Mouse (Mus musculus) MN1 (cell line): ENCODE data around the gene Cox5a.

Source experiments
- DNase-seq: peaks from one replicate; pipeline ENCODE4 v3.0.0-alpha.2; 2016; ENCODE audit warnings: low spot score

Gene Cox5a

DNA sequence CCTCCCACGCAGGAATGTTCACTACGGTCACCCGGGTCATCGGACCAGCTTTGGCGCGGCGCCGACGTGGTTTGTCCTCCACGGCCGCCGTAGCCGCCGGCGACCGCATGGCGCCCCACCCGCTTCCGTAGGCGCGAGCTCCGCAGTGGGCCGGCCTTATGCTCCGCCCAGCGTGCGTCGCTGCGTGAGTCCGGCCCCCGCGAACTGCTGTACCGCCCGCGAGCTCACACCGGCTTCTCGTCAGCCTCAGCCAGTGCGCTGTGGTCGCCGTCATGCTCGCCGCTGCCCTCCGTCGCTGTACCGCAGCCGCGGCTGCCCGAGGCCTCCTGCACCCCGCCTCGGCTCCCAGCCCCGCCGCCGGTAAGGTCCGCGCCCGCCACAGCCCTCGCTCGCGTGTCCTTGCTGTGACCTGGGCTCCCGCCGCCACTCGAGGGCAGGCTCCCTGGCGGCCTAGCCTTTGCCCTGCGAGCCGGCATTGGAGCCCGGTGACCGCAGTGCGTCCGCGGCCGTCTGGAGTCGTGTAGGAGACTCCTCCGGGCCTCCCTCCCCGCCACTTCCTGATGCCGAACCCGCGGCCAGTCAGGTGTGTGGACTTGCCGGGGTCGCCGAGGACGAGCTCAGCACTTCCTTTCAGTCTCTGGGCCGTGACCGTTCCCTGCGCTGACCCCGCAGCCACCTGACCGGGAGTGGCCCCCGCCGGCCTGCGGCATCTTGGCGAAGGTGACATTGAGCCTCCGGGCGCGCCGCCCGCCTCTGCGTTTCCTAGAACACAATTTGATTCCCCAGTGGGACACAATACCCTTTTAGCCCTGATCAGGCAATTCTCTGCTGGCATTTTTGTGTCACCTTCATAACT, at the start of gene Cox5a:
Gene Cox5a (plus strand): TSS at position 219 of the 856 bp plus-strand sequence.
- DNase-seq = peak; percentile 95

GRCm38 (mm10) chr9:57485774-57486173, 35.3 kb upstream of the Cox5a start:
- DNase-seq = peak; percentile 83

DNA sequence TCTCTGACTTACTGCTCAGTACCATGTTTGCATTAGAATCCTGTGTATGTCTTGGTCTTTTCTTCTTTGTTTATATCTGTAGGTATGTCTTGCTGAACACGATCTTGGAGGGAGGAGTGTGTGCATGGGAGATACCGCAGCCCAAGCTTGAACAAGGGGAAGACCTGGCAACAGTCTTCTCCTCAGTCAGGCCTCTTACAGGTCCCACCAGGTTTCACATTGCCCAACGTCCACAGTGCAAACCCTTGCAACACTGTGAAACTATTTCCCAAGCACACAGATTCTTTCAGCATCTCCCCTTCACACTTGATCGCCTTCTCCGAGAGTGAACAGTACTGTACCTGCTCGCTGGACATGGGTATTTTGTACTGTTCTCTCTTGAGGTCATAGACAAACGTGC, 33.3 kb upstream of the Cox5a start:
- DNase-seq = no peak

GRCm38 (mm10) chr9:57493532-57493931, 27.5 kb upstream of the Cox5a start:
- no peak for DNase-seq

GRCm38 (mm10) chr9:57494970-57495369, 26.1 kb upstream of the Cox5a start:
- no peak for DNase-seq

GRCm38 (mm10) chr9:57497236-57497635, 23.8 kb upstream of the Cox5a start:
- DNase-seq = no peak

DNA sequence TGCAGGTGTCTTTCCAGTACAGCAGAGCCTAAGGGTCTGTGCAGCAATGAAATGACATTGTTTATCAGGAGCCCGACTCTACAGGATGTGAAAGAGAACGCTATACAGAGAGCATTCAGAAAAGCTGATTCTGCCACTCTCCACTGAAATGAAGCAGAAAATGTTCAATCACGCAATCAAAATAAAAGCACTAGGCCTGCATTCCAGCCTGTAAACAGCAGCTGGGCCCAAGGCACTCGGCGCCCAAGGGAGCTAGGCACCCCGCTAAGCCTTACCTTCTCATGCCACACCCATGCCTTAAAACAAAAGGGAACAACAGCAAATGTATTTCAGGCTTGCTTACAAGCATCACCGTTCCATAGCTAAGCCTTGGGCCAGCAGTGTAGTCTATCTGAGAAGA, 22.5 kb upstream of the Cox5a start:
- DNase-seq = no peak

DNA sequence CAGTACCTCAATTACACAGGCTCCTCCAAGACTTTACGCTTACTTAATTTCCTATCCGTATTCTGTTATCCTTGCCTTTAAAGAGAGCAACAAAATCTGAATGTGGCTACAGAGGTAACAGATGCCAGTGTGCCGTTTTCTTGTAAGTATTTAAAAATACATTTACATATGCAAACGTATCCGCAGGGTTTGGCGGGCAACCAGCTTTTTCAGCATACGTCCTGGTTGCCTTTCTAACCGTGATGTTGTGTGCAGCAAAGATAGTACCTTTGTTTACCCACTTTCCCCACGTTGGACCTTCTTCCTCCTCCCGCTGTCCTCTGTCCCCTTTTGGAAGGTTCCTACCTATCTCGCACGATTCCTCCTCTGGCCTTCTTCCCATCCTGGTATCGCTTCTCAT, 19.6 kb upstream of the Cox5a start:
- DNase-seq = no peak

- DNase-seq = no peak
These were observed 19.2 kb upstream of the Cox5a start for GRCm38 (mm10) chr9:57501861-57502260.

DNA sequence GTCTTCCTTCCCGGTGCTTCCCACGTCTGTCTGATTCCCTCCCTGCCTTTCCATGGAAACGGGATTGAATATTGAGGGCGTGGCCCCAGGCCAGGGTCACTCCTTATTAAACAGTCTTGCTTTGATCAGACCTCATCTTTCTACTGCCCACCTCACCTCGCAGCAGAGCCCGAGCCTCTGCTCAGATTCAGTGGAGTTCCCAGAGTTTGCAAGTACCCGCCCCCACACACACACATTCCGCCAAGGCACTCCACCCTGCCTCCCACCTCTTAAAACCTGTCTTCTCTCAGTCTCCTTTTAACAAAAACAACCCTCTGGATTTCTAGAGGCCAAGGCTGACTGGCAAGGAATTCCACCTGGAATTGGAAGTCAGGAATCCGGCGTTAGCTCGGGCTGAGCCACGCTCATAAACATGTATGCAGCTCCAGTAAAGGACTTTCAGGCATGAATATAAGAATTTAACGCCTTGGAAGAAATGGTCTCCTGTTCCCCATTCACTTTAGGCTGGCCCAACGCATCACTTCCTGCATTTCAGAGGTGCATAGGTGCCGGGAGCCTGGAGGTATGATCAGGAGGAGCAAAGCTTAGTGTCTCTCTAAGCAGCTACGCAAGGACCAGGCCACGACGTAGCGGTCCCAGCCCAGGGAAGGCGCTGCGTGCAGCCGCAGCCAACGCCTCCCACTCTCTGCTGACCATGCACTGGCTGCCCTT, 18.0 kb upstream of the Cox5a start:
- DNase-seq = peak; percentile 34

DNA sequence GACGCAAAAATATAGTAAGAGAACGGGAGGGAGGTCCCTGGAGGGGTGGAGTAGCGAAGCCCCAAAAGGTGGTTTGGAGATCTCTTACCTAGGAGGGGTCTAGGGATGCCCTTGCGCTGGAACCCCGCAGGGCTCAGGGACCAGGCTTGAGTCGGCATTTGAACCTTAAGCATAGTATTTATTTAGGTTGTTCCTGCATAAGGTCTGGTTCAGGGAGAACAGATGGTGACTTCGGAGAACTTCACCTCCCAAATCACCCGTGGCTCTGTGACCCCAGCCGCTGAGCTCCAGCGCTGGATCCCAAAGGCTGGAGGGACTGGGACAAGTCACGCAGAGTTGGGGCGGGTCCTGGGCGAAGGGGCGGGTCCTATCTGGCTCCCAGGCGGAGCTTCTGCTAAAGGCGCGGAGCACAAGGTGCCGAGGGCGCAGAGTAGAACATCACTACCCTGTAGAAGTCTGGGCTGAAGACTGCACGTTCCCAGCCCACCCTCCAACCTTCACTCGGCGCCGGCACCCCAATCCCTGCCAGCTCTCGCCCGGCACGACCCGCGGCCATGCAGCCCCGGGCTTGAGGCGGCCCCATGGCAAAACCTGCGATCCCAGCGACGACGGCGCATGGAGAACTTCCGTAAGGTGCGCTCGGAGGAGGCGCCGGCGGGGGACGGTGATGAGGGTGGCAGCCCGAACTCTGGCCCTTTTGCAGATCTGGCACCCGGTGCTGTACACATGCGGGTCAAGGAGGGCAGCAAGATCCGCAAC, 17.3 kb upstream of the Cox5a start, which contains the start of gene Rpp25:
Gene Rpp25 (plus strand): TSS at position 405 of the 759 bp plus-strand sequence.
- peak; percentile 68 for DNase-seq

GRCm38 (mm10) chr9:57504381-57504700, 16.7 kb upstream of the Cox5a start:
- DNase-seq = peak; percentile 79

DNA sequence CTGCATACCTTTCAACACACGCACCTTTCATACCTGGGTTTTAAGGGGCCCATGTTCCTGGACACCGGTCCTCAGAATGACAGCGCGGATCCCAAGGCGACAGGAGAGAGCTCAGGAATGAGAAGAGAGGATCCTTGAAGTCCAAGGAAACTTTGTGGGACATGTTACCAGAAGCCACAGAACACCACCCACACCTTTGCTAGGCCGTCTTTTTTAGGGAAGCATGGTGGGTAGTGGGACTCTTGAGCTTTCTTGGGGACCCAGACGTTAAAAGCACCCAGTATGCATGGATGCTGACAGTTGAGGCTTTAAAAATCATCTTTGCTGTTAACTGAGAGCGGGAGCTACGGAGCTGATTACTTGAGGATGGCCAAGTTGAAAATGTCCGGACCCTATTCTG, 16.2 kb upstream of the Cox5a start:
- no peak for DNase-seq

DNA sequence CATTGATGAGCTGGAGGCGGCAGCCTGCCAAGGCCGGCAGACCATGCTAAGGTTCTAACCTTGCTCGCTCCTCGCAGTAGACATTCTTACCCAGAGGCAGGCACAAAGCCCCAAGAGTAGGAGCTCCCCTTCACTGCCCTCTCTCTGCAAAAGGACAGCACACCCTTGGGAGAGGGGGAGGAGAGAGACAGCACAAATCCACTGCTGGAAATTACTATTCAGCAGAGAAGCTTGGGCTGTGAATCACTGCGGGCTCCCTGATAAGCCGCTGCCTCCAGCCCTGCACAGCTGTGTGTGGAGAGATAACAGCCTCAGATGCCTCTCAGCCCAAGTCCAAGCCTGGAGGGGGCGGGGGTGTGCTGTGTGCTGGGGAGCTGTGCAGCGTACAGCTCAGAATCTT, 15.4 kb upstream of the Cox5a start:
- peak; percentile 69 for DNase-seq

DNA sequence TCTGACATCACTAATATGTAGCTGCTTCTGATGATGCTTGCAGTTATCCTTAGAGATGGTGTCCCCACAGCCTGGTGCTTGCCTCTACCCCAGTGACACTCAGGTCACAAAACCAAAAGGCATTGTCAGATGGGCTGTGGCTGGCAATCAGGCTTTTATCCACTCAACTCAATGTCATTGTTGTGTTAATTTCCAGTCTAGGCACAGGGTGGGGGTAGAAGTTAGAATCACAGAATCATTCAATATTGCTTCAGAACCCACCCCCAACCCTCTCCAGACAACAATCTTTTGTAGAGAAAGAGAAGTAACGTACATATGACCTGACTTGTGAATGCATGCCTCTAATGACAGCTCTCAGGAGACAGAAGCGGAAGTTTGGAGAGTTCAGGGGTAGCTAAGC, 10.5 kb upstream of the Cox5a start:
- no peak for DNase-seq

- peak; percentile 77 for DNase-seq
These were observed 4.0 kb upstream of the Cox5a start for GRCm38 (mm10) chr9:57517113-57517512.

DNA sequence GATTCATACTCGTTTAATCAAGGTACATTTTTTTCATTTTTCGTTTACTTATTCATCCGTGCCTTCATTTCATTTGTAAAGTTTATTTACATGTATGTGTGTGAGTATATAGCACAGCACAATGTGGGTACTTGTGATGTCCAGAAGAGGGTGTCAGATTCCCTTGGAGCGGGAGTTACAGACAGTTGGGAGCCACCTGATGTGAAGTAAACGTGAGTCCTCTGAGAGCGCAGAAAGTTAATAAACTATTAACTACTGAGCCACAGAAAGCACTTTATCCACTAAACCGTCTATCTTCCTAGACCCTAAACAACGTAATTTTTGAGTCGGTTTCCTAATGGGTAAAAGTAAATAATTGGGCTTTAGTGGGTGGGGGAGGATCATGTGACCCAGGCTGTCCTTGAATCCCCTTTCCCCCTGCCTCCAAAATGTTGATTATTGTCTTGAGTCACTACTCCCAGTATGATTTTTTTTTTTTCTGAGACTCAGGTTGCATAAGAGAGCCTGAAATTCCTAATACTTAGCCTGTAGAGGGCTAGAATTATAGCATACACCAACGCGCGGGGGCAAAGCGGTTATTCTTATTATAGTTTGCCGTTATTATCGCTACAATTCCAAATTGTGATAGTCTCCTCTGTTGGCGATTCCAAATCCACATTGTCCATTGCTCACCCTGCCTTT, 559 bp upstream of the Cox5a start:
- no peak for DNase-seq

DNA sequence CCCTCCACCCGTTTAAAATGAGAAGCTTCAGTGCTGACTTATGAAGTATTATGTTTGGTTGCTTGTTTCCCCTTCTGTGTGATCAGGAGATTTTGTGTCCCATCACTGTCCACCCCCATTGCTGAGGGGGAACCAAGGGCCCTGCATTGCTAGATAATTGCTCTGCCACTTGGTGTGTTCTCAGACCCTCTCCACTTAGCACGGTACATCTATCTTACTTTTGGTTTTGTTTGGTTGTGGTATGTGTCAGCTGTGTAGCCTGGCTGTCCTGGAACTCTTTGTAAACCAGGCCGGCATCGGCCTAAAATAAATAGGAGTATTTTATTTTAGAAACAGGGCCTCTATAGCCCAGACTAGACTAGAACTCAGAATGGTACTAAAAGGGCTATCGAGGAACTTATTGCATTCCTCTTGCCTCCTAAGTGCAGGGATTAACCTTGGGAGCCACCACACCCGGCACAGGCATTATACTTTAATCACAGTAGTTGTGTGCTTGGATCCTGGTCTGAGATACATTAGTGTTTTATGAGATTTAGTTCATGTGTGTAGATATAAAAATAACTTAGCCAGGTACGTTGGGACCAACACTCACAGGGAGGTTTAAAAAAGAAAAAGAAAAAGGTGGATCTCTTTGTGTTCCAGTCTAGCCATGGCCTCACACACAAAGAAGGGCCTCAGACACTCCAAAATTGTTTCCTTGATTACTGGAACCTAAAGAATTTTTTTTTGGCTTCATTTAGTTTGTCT, 1.2 kb downstream of the Cox5a start:
- DNase-seq = no peak

DNA sequence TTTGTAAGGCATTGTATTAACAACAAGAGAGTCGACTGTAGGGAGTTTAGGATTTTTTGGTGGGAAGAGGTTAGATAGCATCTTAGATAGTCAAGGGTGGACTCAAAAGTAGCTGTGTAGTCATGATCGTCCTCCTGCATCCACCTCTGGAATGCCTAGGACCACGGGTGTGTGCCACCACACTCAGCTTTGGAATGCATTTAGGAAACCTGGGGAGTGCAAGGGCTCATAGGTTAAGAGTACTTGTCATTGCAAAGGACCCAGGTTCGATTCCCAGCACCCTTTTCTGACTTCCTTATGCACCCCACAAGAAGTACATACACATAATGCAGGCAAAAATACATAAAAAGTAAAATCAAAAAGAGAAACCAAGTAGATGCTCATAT, 1.8 kb downstream of the Cox5a start:
- DNase-seq = no peak

- peak; percentile 88 for DNase-seq
These were observed 2.7 kb downstream of the Cox5a start for GRCm38 (mm10) chr9:57523754-57524153.

GRCm38 (mm10) chr9:57524439-57524838, 3.4 kb downstream of the Cox5a start:
- DNase-seq = no peak
